Mouse (Mus musculus): ENCODE data around the gene N4bp2l2. TPM values are rescaled to one million over a fixed set of nuclear protein-coding genes. Genes with fewer than 3 reads are reported as not detected.

The N4bp2l2 gene
- total and polyA plus RNA-seq, 3 experiments = 53.1 to 84.4 (median 80.0) TPM

- Histone ChIP-seq H3K9me3 (replicated peaks; ENCODE audit: low read length) (no peaks in the 10 kb centered on the region), H3K4me2 (ENCODE audit: insufficient read depth, low read depth, poor library complexity, severe bottlenecking) (peak overlapping the region; percentile 82; the same call in 1 of the 2 replicates), H3K9ac (ENCODE audit: insufficient read depth, low read depth) (peak overlapping the region; percentile 89), H3K4me1 (ENCODE audit: control insufficient read depth in 1 of 2, insufficient read depth in 2 of 2) (peaks cover 0 to 10% of the 10 kb centered on the region in 2 experiments; a peak in 2 of 4 replicates), H3K4me3 (replicated peaks in 1 of 3; ENCODE audit: low read depth in 2 of 3, low read length in 2 of 3, poor library complexity in 1 of 3) (peak overlapping the region; percentile 74 to 89 (median 87)), H3K27ac (ENCODE audit: insufficient read depth, low read depth) (peak overlapping the region; percentile 90), H3K27me3 (replicated peaks) (no peaks in the 10 kb centered on the region), H3K79me2 (replicated peaks; ENCODE audit: control insufficient read depth, extremely low read depth, insufficient read depth, poor library complexity, severe bottlenecking) (peaks cover 41% of the 10 kb centered on the region), H3K36me3 (replicated peaks in 1 of 2; ENCODE audit: control insufficient read depth in 1 of 2, insufficient read depth in 1 of 2, low read length in 1 of 2) (peaks cover 6 to 11% of the 10 kb centered on the region in 2 experiments)
- dilution Hi-C loops (cut with MboI; ENCODE audit: extremely low pct_ligation_motif_present, extremely low pct_unique_long_range_greater_than_20kb, low sequenced_read_pairs) = no loop called here
- peak; percentile 89 for TF ChIP-seq SMC3 (IDR thresholded peaks at IDR 0.05; ENCODE audit: low read depth, low read length)
- TF ChIP-seq BHLHE40 (IDR thresholded peaks at IDR 0.05; ENCODE audit: low read depth, low read length) = no peak
- no peak; the same call in 1 of the 2 replicates for TF ChIP-seq MAX (IDR thresholded peaks at IDR 0.05; ENCODE audit: low read length)
- no peak for TF ChIP-seq USF2 (conservative IDR thresholded peaks at IDR 0.05; ENCODE audit: low read depth, low read length)
- peak; percentile 68 for TF ChIP-seq NRF1 (IDR thresholded peaks at IDR 0.05; ENCODE audit: low read depth, low read length)
- TF ChIP-seq MXI1 (IDR thresholded peaks at IDR 0.05; ENCODE audit: low read depth, low read length) = no peak
- TF ChIP-seq POLR2A (IDR thresholded peaks at IDR 0.05; ENCODE audit: low read depth, low read length) = peak; percentile 75
- no peak for TF ChIP-seq UBTF (IDR thresholded peaks at IDR 0.05; ENCODE audit: low read depth, low read length)
- TF ChIP-seq MYC (IDR thresholded peaks at IDR 0.05; ENCODE audit: low read depth, low read length) = peak; percentile 87
- TF ChIP-seq RCOR1 (conservative IDR thresholded peaks at IDR 0.05; ENCODE audit: low read depth, low read length) = no peak
- TF ChIP-seq ZNF384 (IDR thresholded peaks at IDR 0.05; ENCODE audit: low read depth, low read length) = peak; percentile 87
- TF ChIP-seq GABPA (IDR thresholded peaks at IDR 0.05; ENCODE audit: insufficient replicate concordance, low read depth, low read length) = peak; percentile 69; the same call in 1 of the 2 replicates
- TF ChIP-seq CTCF (conservative IDR thresholded peaks at IDR 0.05 in 1 of 2, IDR thresholded peaks at IDR 0.05 in 1 of 2; ENCODE audit: low read depth in 2 of 2, low read length in 2 of 2) = peak in 1 of 2 experiments; percentile 96; a peak in 2 of 4 replicates
- no peak for TF ChIP-seq ZC3H11A (IDR thresholded peaks at IDR 0.05; ENCODE audit: low read depth, low read length)
- no peak for TF ChIP-seq PAX5 (IDR thresholded peaks at IDR 0.05; ENCODE audit: low read length)
- TF ChIP-seq IRF4 (IDR thresholded peaks at IDR 0.05; ENCODE audit: low read depth, low read length) = peak; percentile 66
- peak; percentile 90 for TF ChIP-seq CHD2 (IDR thresholded peaks at IDR 0.05; ENCODE audit: low read length)
- TF ChIP-seq EP300 (IDR thresholded peaks at IDR 0.05; ENCODE audit: low read length) = no peak
- TF ChIP-seq SIN3A (IDR thresholded peaks at IDR 0.05; ENCODE audit: low read length) = peak; percentile 96
- no peak for TF ChIP-seq JUN (IDR thresholded peaks at IDR 0.05; ENCODE audit: insufficient read depth, low read depth, low read length)
- TF ChIP-seq TBP (conservative IDR thresholded peaks at IDR 0.05; ENCODE audit: low read depth, low read length) = no peak
- peak; percentile 96 for TF ChIP-seq HCFC1 (IDR thresholded peaks at IDR 0.05; ENCODE audit: low read depth, low read length)
- 0 out of 2 replicates have a peak, but pooled peaks have one; percentile 32 for TF ChIP-seq JUND (conservative IDR thresholded peaks at IDR 0.05; ENCODE audit: low read depth, low read length)
- TF ChIP-seq MEF2A (IDR thresholded peaks at IDR 0.05; ENCODE audit: borderline replicate concordance, low read depth, low read length) = peak; percentile 97
- peak; percentile 99 for TF ChIP-seq KAT2A (IDR thresholded peaks at IDR 0.05; ENCODE audit: insufficient replicate concordance, low read length)
- no peak for TF ChIP-seq MAFK (IDR thresholded peaks at IDR 0.05; ENCODE audit: insufficient replicate concordance, low read length)
- TF ChIP-seq E2F4 (IDR thresholded peaks at IDR 0.05; ENCODE audit: insufficient replicate concordance, low read depth, low read length) = 0 out of 2 replicates have a peak, but pooled peaks have one; percentile 77
- TF ChIP-seq TCF12 (IDR thresholded peaks at IDR 0.05; ENCODE audit: low read depth, low read length) = peak; percentile 65
- no peak for TF ChIP-seq USF1 (IDR thresholded peaks at IDR 0.05; ENCODE audit: low read depth, low read length)
- TF ChIP-seq ZMIZ1 (IDR thresholded peaks at IDR 0.05; ENCODE audit: low read depth, low read length) = no peak
- TF ChIP-seq ELF1 (IDR thresholded peaks at IDR 0.05; ENCODE audit: low read depth, low read length) = peak; percentile 79
- peak; percentile 67; the same call in 1 of the 2 replicates for TF ChIP-seq NELFE (IDR thresholded peaks at IDR 0.05; ENCODE audit: low read depth, low read length)
- TF ChIP-seq POLR2AphosphoS2 (IDR thresholded peaks at IDR 0.05; ENCODE audit: low read depth, low read length) = no peak
- TF ChIP-seq ZKSCAN1 (IDR thresholded peaks at IDR 0.05; ENCODE audit: borderline replicate concordance, low read depth, low read length) = no peak
- peak; percentile 90; the same call in 1 of the 2 replicates for TF ChIP-seq MAZ (IDR thresholded peaks at IDR 0.05; ENCODE audit: low read depth, low read length)
- no peak for TF ChIP-seq CHD1 (IDR thresholded peaks at IDR 0.05; ENCODE audit: low read depth, low read length)
- TF ChIP-seq RAD21 (IDR thresholded peaks at IDR 0.05; ENCODE audit: low read depth, low read length) = peak; percentile 88
- 0 out of 2 replicates have a peak, but pooled peaks have one; percentile 14 for TF ChIP-seq ETS1 (conservative IDR thresholded peaks at IDR 0.05; ENCODE audit: low read depth, low read length)
- DNase-seq (ENCODE audit: extremely low read depth) = peak; percentile 99
- in situ Hi-C loops (cut with MboI; ENCODE audit: low pct_ligation_motif_present, low pct_unique_long_range_greater_than_20kb, low sequenced_read_pairs) = no loop called here
Observed at GRCm38 (mm10) chr5:150665132-150665954, 640 bp downstream of the N4bp2l2 start.
